Mouse (Mus musculus): Measurements from ENCODE around the gene Tnnt3.
A peak's percentile ranks its signal among the peaks of the same experiment; 100 is the strongest.

Tnnt3 gene

GRCm38 (mm10) chr7:142564955-142565643 is 66.5 kb downstream of the Tnnt3 start:
- peak; percentile 16 for DNase-seq (ENCODE audit: low read depth, low spot score)
